Mouse (Mus musculus) kidney, adult 2 months (tissue): Measurements from ENCODE around the gene Cant1. TPM values are rescaled to one million over a fixed set of nuclear protein-coding genes. Genes with fewer than 3 reads are reported as not detected.
A peak's percentile ranks its signal among the peaks of the same experiment; 100 is the strongest.

Experiments
- DNase-seq: peaks from one replicate; pipeline ENCODE4 v3.0.0; 2021
- H3K27ac ChIP-seq: fragments of 200-500 bp; 2 replicates; pipeline ENCODE4 v1.5.1; 2012; ENCODE audit warnings: low read depth, low read length, control low read depth, inconsistent platforms; ENCODE audit not compliant: insufficient read depth
- H3K27me3 ChIP-seq: fragments of 200-500 bp; replicated peaks from 2 replicates; pipeline ENCODE4 v1.6.1; 2012; ENCODE audit warnings: mild to moderate bottlenecking, moderate library complexity, low read length, inconsistent platforms; ENCODE audit not compliant: control insufficient read depth, insufficient read depth
- H3K36me3 ChIP-seq: fragments of 200-500 bp; 2 replicates; pipeline ENCODE4 v1.6.1; 2012; ENCODE audit warnings: mild to moderate bottlenecking, moderate library complexity, low read length, inconsistent platforms; ENCODE audit not compliant: control insufficient read depth, insufficient read depth
- H3K4me1 ChIP-seq: fragments of 200-500 bp; 2 replicates; pipeline ENCODE4 v1.6.1; 2011; ENCODE audit warnings: low read length; ENCODE audit not compliant: control insufficient read depth, insufficient read depth
- H3K4me3 ChIP-seq: fragments of 200-500 bp; 2 replicates; pipeline ENCODE4 v1.5.1; 2011; ENCODE audit warnings: mild to moderate bottlenecking, low read depth, low read length, control low read depth; ENCODE audit not compliant: insufficient read depth
- CTCF ChIP-seq: fragments of 200-500 bp; conservative IDR thresholded peaks from 2 replicates; pipeline ENCODE4 v1.5.1; 2011; ENCODE audit warnings: low read depth, mild to moderate bottlenecking, control low read depth, low read length, moderate library complexity, mixed read lengths; ENCODE audit not compliant: insufficient read depth, insufficient read length
- POLR2A ChIP-seq: fragments of 200-500 bp; IDR thresholded peaks from one replicate; pipeline ENCODE4 v1.6.1; 2011; ENCODE audit warnings: low read depth, low read length, control low read depth
- WGBS: fragments of 180-500 bp; shearing (Covaris S2); methylation state at CpG from one replicate; pipeline ENCODE4 v1.1.7; 2018; 5-methylcytosine and 5-hydroxymethylcytosine counted together
- polyA plus RNA-seq: library from polyadenylated mRNA; depleted of rRNA; stranded (reverse); fragments of >200 nt; gene quantifications from 2 replicates; pipeline ENCODE4 v1.2.3, GENCODE M21; 2012

Cant1 gene
- polyA plus RNA-seq, 1 experiment: 42.6 TPM

DNA sequence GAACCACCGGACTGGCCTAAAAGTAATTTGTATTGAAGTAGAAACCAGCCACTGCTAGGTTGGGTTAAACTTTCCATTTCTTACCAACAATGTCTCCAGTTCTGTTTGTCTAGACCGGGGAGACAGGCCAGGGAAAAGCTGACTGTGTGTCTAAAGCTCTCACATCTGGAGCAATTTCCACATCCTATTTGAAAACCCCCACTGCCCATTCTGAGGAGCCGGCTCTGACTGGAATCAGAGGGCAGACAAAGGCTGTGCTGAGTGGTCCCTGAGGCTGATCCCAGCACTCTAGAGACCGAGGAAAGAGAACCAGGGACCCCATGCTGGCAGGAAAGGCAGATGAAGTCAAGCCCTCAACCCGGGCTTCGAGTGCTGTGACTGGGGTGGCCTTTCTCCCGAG is 46.2 kb downstream of the Cant1 start:
- H3K36me3 ChIP-seq: no peaks in the 10 kb centered on the region
- H3K27me3 ChIP-seq: no peaks in the 10 kb centered on the region
- no peak overlapping the region for H3K4me3 ChIP-seq
- H3K27ac ChIP-seq: no peak overlapping the region
- no peak for DNase-seq
- no peaks in the 10 kb centered on the region for H3K4me1 ChIP-seq
- TF ChIP-seq POLR2A (no peak), CTCF (no peak)
- 72% methylated on average over 7 of the region's 7 CpGs for WGBS

DNA sequence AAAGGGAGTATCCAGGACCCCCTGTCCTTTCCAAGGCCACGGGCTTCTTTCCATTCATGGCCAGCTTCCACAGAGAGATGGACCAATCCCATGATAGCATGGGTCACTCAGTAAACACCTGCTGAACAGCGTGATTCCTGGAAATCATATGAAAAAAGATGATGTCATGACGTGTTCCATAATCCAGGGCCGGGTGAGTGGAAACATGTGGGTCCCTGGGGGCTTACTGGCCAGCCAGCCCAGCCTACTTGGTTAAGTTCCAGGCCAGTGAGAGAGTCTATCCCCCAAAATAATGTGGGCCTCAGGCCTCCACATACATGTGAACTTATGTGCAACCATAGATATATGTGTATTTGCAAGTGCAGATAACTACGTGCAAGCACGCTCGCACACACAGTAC is 47.0 kb downstream of the Cant1 start:
- H3K27ac ChIP-seq: no peak overlapping the region
- H3K4me1 ChIP-seq: no peaks in the 10 kb centered on the region
- no peaks in the 10 kb centered on the region for H3K36me3 ChIP-seq
- no peaks in the 10 kb centered on the region for H3K27me3 ChIP-seq
- no peak for DNase-seq
- 89% methylated on average over 7 of the region's 7 CpGs for WGBS
- no peak for TF ChIP-seq POLR2A
- no peak for TF ChIP-seq CTCF
- H3K4me3 ChIP-seq: no peak overlapping the region

- TF ChIP-seq CTCF (no peak), POLR2A (no peak)
- no peak for DNase-seq
- H3K4me1 ChIP-seq: no peaks in the 10 kb centered on the region
- H3K36me3 ChIP-seq: no peaks in the 10 kb centered on the region
- H3K4me3 ChIP-seq: no peak overlapping the region
- 76% methylated on average over 8 of the region's 8 CpGs for WGBS
- no peaks in the 10 kb centered on the region for H3K27me3 ChIP-seq
- H3K27ac ChIP-seq: no peak overlapping the region
Measured at GRCm38 (mm10) chr11:118369657-118370056, 49.2 kb downstream of the Cant1 start.

DNA sequence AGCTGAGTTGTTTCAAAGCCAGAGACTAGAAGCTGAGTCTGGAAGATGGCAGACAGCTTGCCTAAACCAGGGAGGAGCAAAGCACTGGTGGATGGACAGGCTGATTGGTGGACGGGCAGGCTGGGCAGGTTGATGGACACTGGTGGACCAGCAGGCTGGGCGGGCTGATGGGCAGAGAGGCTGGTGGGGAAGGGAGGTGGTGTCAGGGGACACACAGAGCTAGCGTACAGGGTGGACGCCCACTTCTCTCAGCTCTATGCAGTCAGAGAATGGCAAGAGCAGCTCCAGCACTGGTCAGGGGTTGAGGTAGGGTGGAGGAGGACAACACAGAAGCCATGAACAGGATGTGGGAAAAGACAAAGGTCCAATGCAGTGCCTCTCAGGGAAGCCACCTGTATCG is 49.6 kb downstream of the Cant1 start:
- Histone ChIP-seq H3K4me1 (no peaks in the 10 kb centered on the region), H3K4me3 (no peak overlapping the region), H3K36me3 (no peaks in the 10 kb centered on the region), H3K27ac (no peak overlapping the region), H3K27me3 (no peaks in the 10 kb centered on the region)
- DNase-seq: no peak
- TF ChIP-seq CTCF (no peak), POLR2A (no peak)
- 78% methylated on average over 5 of the region's 5 CpGs for WGBS

DNA sequence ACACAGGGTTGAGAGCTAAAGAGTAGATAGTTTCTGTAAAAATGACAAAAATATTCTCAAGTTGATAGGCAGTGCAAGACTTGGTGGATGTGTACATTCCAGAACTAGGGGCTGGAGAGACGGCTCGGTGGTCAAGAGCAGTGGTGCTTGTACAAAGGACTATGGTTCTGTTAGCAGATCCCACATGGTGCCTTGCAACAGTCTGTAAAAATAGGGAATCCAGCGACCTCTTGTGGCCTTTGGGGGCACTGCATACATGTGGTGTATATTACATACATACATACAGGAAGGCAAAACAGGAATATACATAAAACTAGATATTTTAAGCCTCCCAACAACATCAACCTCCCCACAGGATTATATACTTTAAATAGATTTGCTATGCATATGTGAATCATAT is 50.6 kb downstream of the Cant1 start:
- no peaks in the 10 kb centered on the region for H3K36me3 ChIP-seq
- no peaks in the 10 kb centered on the region for H3K4me1 ChIP-seq
- TF ChIP-seq CTCF (0 out of 2 replicates have a peak, but pooled peaks have one; percentile 16), POLR2A (no peak)
- H3K27me3 ChIP-seq: no peaks in the 10 kb centered on the region
- DNase-seq: no peak
- no peak overlapping the region for H3K27ac ChIP-seq
- 63% methylated on average over 3 of the region's 3 CpGs for WGBS
- H3K4me3 ChIP-seq: no peak overlapping the region

DNA sequence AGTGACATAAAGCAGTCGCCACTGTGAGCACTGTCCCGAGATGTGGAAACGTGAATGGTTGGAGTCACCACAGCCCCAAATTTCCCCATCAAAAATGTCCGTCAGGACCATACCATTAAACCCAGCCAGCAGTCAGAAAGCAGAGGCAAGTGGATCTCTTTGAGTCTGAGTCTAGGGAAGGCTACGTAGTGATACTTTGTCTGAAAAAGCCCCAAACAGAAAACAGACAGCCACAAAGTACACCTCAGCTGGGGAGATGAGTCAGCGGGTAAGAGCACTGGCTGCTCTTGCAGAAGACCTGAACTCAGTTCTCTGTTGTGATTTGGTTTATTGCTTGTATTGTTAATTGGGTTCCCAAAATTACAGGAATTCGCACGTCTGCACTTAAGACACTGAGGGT is 52.3 kb downstream of the Cant1 start:
- DNase-seq: no peak
- Histone ChIP-seq H3K36me3 (no peaks in the 10 kb centered on the region), H3K4me3 (no peak overlapping the region), H3K4me1 (no peaks in the 10 kb centered on the region), H3K27me3 (no peaks in the 10 kb centered on the region), H3K27ac (no peak overlapping the region)
- TF ChIP-seq CTCF (no peak), POLR2A (no peak)
- WGBS: 89% methylated on average over 8 of the region's 8 CpGs

- H3K4me3 ChIP-seq: no peak overlapping the region
- WGBS: 82% methylated on average over 3 of the region's 3 CpGs
- no peaks in the 10 kb centered on the region for H3K4me1 ChIP-seq
- TF ChIP-seq POLR2A: no peak
- no peak for TF ChIP-seq CTCF
- no peaks in the 10 kb centered on the region for H3K36me3 ChIP-seq
- no peaks in the 10 kb centered on the region for H3K27me3 ChIP-seq
- H3K27ac ChIP-seq: no peak overlapping the region
- no peak for DNase-seq
Measured at GRCm38 (mm10) chr11:118366108-118366507, 52.8 kb downstream of the Cant1 start.

DNA sequence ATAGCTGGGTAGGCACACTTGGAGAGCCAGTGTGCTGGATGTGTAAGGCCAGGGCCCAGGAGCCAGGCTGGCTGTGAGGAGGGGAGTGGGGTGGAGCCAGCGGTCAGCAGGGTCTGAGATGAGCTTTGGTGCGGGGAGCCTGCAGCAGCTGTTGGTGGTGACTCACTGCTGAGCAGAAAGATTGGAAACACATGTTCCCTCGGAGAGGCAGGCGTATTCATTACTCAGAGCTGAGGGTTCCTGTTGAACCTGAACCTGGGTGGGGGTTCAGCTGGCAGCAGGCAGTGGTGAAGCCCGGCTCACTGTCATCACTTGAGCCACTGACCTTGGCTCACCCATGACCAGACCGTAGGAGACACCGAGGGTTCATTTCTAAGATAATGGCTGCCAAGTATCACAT is 53.7 kb downstream of the Cant1 start:
- DNase-seq: no peak
- WGBS: 63% methylated on average over 7 of the region's 7 CpGs
- no peak for TF ChIP-seq CTCF
- no peak for TF ChIP-seq POLR2A
- H3K4me3 ChIP-seq: no peak overlapping the region
- no peaks in the 10 kb centered on the region for H3K27me3 ChIP-seq
- no peaks in the 10 kb centered on the region for H3K36me3 ChIP-seq
- no peak overlapping the region for H3K27ac ChIP-seq
- H3K4me1 ChIP-seq: no peaks in the 10 kb centered on the region
